8 mouse cellular contexts compared by ENCODE assay signal in genomic region chr2:172934891-172935740, GRCm38 (mm10). TPM values are rescaled to one million over a fixed set of nuclear protein-coding genes. Genes with fewer than 3 reads are reported as not detected.
DNase-seq lines count a peak whose midpoint lies in the region; ATAC-seq lines count a peak whose summit lies in the region.

No protein-coding gene starts in this region.

- H3K27me3 ChIP-seq in hindbrain, embryonic 11.5 days (ENCODE audit: control insufficient read depth, insufficient read depth, low read length): peaks cover 62% of the 10 kb centered on the region
- H3K27me3 ChIP-seq in midbrain, embryonic 11.5 days (ENCODE audit: control insufficient read depth, insufficient read depth, low read length): peaks cover 62% of the 10 kb centered on the region

- H3K9me3 ChIP-seq in hindbrain, embryonic 11.5 days (ENCODE audit: control insufficient read depth, low read length): no peaks in the 10 kb centered on the region
- no peaks in the 10 kb centered on the region for H3K9me3 ChIP-seq in midbrain, embryonic 11.5 days (ENCODE audit: control insufficient read depth, low read length)

- peak overlapping the region; percentile 37 for H3K4me2 ChIP-seq in hindbrain, embryonic 11.5 days (replicated peaks; ENCODE audit: low read depth, low read length)
- peak overlapping the region; percentile 44 for H3K4me2 ChIP-seq in midbrain, embryonic 11.5 days

- peak; percentile 68 for ATAC-seq in hindbrain, embryonic 11.5 days (ENCODE audit: low FRiP score)
- peak; percentile 75 for ATAC-seq in midbrain, embryonic 11.5 days (ENCODE audit: low FRiP score)

- peak overlapping the region; percentile 49 for H3K27ac ChIP-seq in hindbrain, embryonic 11.5 days (ENCODE audit: low read depth, low read length)
- H3K27ac ChIP-seq in midbrain, embryonic 11.5 days (ENCODE audit: low read depth, low read length): peak overlapping the region; percentile 61

- H3K4me3 ChIP-seq in hindbrain, embryonic 11.5 days (ENCODE audit: low read depth, low read length): peak overlapping the region; percentile 13; the same call in 1 of the 2 replicates
- peak overlapping the region; percentile 9 for H3K4me3 ChIP-seq in midbrain, embryonic 11.5 days (ENCODE audit: low read depth, low read length)

- WGBS in hindbrain, embryonic 11.5 days: 3% methylated on average over 30 of the region's 30 CpGs
- WGBS in midbrain, embryonic 11.5 days: 2% methylated on average over 30 of the region's 30 CpGs

- H3K4me1 ChIP-seq in hindbrain, embryonic 11.5 days (replicated peaks; ENCODE audit: control insufficient read depth, insufficient read depth, low read length): peaks cover 37% of the 10 kb centered on the region
- peaks cover 57% of the 10 kb centered on the region for H3K4me1 ChIP-seq in midbrain, embryonic 11.5 days (ENCODE audit: control insufficient read depth, insufficient read depth, low read length)

- peak overlapping the region; percentile 44; the same call in 1 of the 2 replicates for H3K9ac ChIP-seq in hindbrain, embryonic 11.5 days (ENCODE audit: low read depth, low read length)
- H3K9ac ChIP-seq in midbrain, embryonic 11.5 days (ENCODE audit: low read length): peak overlapping the region; percentile 40; the same call in 1 of the 2 replicates

- H3K36me3 ChIP-seq in hindbrain, embryonic 11.5 days (ENCODE audit: control insufficient read depth, insufficient read depth, low read length): no peaks in the 10 kb centered on the region
- H3K36me3 ChIP-seq in midbrain, embryonic 11.5 days (ENCODE audit: control insufficient read depth, insufficient read depth, low read length): no peaks in the 10 kb centered on the region

- DNase-seq in adrenal gland, adult (ENCODE audit: inconsistent age in 2 of 2, low spot score in 1 of 2): peak; percentile 76 to 82
- DNase-seq in adrenal gland, adult 8-10 months: no peak
- DNase-seq in adrenal gland, postnatal 14 days: peak; percentile 54
- peak; percentile 61 for DNase-seq in hindbrain, embryonic 11.5 days (ENCODE audit: low spot score)
- peak; percentile 94 for DNase-seq in midbrain, embryonic 11.5 days (ENCODE audit: low spot score, missing footprints)
- no peak for DNase-seq in thymus, postnatal 14 days
- DNase-seq in spleen, adult 18-20 months: no peak
- no peak for DNase-seq in kidney, adult 8-10 months

RNA-seq across cellular contexts. Expression of gene Bmp7, which starts 5.0 kb away (rescaled TPM):
- 100 to 1,000 TPM in 2 of 4 experiments, 10 to 100 TPM in 2; 39.9 to 107 (median 72.1) TPM for total RNA-seq in adrenal gland, adult 8-10 months (2022)
- total RNA-seq in adrenal gland, postnatal 14 days (2021): 15.2 and 15.9 TPM in 2 replicates
- polyA plus RNA-seq in hindbrain, embryonic 11.5 days (2014; fragmentation: Nextera tagmentation; extraction: Ambion mirVana): 16.6 and 17.9 TPM in 2 replicates
- 17.3 and 20.2 TPM in 2 replicates for polyA plus RNA-seq in midbrain, embryonic 11.5 days (2014; fragmentation: Nextera tagmentation; extraction: Ambion mirVana)

RNA-seq across cellular contexts. Expression of gene Spo11, which starts 42.4 kb away (rescaled TPM):
- not detected for total RNA-seq in adrenal gland, adult 8-10 months (2022)
- not detected in 2 replicates for total RNA-seq in adrenal gland, postnatal 14 days (2021)
- polyA plus RNA-seq in hindbrain, embryonic 11.5 days (2014; fragmentation: Nextera tagmentation; extraction: Ambion mirVana): 0.71 and 0.74 TPM in 2 replicates
- polyA plus RNA-seq in midbrain, embryonic 11.5 days (2014; fragmentation: Nextera tagmentation; extraction: Ambion mirVana): 0.25 and 0.26 TPM in 2 replicates

Comparison
In these comparisons a context has a peak if more than half of its experiments do, and no peak if none do; other contexts are left out.
1. DNase-seq: peak in adrenal gland, adult (2 of 2), adrenal gland, postnatal 14 days (single experiment), hindbrain, embryonic 11.5 days (single experiment) and midbrain, embryonic 11.5 days (single experiment); none in adrenal gland, adult 8-10 months (single experiment), thymus, postnatal 14 days (single experiment), spleen, adult 18-20 months (0 of 2) and kidney, adult 8-10 months (0 of 2).